In the genomic region with DNA sequence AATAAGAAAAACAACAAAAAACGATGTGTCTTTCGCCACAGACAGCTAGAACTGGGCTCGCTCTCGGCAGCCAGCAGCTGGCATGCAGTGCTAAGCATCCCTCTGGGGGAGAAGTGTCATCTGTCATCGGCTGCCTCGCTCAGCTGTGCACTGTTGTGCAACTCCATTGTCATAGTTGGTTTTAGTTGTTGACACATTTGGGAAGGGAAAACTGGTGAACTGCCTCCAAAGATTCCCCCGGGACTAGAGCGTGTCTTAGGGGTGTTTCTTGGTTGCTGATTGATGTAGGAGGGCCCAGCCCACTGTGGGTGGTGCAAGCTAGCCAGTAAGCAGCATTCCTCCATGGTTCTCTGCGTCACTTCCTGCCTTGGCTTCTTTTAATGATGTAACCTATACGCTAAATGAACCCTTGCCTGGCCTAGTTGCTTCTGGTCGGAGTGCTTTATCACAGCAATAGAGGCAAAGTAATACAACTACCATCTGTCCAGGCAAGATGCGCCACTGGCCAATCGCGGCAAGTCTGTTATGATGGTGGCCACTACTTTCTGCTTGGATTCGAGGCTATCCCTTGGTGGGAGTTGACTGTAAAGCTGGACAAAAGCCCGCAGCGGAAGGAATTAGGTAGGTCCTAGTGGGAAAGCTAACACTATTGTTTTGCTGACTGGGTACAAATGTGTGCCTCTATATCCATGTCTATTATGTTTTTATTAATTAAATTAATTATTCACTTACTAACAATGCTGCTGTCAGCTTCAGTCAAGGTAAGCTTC, we compare ENCODE assay signal across 7 mouse cellular contexts. TPM values are rescaled to one million over a fixed set of nuclear protein-coding genes. Genes with fewer than 3 reads are reported as not detected.
DNase-seq lines count a peak whose midpoint lies in the region; ATAC-seq lines count a peak whose summit lies in the region.

No protein-coding gene starts in this region.

- H3K4me1 ChIP-seq in limb, embryonic 11.5 days (ENCODE audit: control insufficient read depth, insufficient read depth, low read length), result peaks cover 10% of the 10 kb centered on the region

- 74% methylated on average over 17 of the region's 17 CpGs for WGBS in limb, embryonic 11.5 days

- H3K36me3 ChIP-seq in limb, embryonic 11.5 days (ENCODE audit: control insufficient read depth, insufficient read depth, low read length), result no peaks in the 10 kb centered on the region

- H3K27me3 ChIP-seq in limb, embryonic 11.5 days (ENCODE audit: control insufficient read depth, insufficient read depth, low read length), result no peaks in the 10 kb centered on the region

- H3K4me2 ChIP-seq in limb, embryonic 11.5 days (ENCODE audit: low read depth, severe bottlenecking), result no peak overlapping the region

- no peak for ATAC-seq in limb, embryonic 11.5 days (ENCODE audit: insufficient number of reproducible peaks, low FRiP score, low TSS enrichment, low read depth)

- no peak overlapping the region for H3K4me3 ChIP-seq in limb, embryonic 11.5 days (ENCODE audit: low read depth, low read length)

- no peak overlapping the region for H3K9ac ChIP-seq in limb, embryonic 11.5 days (ENCODE audit: low read length)

- H3K27ac ChIP-seq in limb, embryonic 11.5 days (replicated peaks; ENCODE audit: low read depth, low read length), result peak overlapping the region; percentile 22; the same call in 1 of the 2 replicates

- no peaks in the 10 kb centered on the region for H3K9me3 ChIP-seq in limb, embryonic 11.5 days (ENCODE audit: control insufficient read depth, low read length)

- DNase-seq in thymus, postnatal 0 days (ENCODE audit: low spot score), result peak; percentile 62
- no peak for DNase-seq in thymus, postnatal 25 days
- peak; percentile 51 for DNase-seq in embryo, embryonic 11 days
- peak; percentile 66 to 72 for DNase-seq in heart, postnatal 14 days
- DNase-seq in limb, embryonic 11.5 days (ENCODE audit: low spot score), result no peak
- DNase-seq in retina, embryonic 14.5 days (ENCODE audit: low spot score), result peak; percentile 50
- DNase-seq in left cerebral cortex, postnatal 36 days (ENCODE audit: low spot score in 2 of 2), result no peak

- intact Hi-C loops in heart, postnatal 14 days (cut with DNase I), result no loop called here
- intact Hi-C loops in left cerebral cortex, postnatal 36 days (cut with DNase I), result no loop called here

RNA-seq across cellular contexts. Expression of a gene that starts 11.2 kb away (rescaled TPM):
- 421 and 488 TPM in 2 replicates for polyA plus RNA-seq in thymus, postnatal 0 days (2015; fragmentation: Nextera tagmentation; extraction: Ambion mirVana)
- 10 to 100 TPM; 35.5 to 36.1 TPM for total RNA-seq in heart, postnatal 14 days (2021)
- 2.7 and 2.9 TPM in 2 replicates for polyA plus RNA-seq in limb, embryonic 11.5 days (2014; fragmentation: Nextera tagmentation; extraction: Ambion mirVana)
- total RNA-seq in left cerebral cortex, postnatal 36 days (2021), result 1 to 10 TPM; 4.6 to 5.4 TPM

RNA-seq across cellular contexts. Expression of a gene that starts 53.0 kb away (rescaled TPM):
- 0.92 and 0.96 TPM in 2 replicates for polyA plus RNA-seq in thymus, postnatal 0 days (2015; fragmentation: Nextera tagmentation; extraction: Ambion mirVana)
- 1 to 10 TPM; 6.6 TPM for total RNA-seq in heart, postnatal 14 days (2021)
- 0.92 and 0.95 TPM in 2 replicates for polyA plus RNA-seq in limb, embryonic 11.5 days (2014; fragmentation: Nextera tagmentation; extraction: Ambion mirVana)
- under 1 TPM; 0.18 to 0.20 TPM for total RNA-seq in left cerebral cortex, postnatal 36 days (2021)

Comparison
In these comparisons a context has a peak if more than half of its experiments do, and no peak if none do; other contexts are left out.
1. DNase-seq: peak in thymus, postnatal 0 days (single experiment), embryo, embryonic 11 days (single experiment), heart, postnatal 14 days (2 of 2) and retina, embryonic 14.5 days (single experiment); none in thymus, postnatal 25 days (single experiment), limb, embryonic 11.5 days (single experiment) and left cerebral cortex, postnatal 36 days (0 of 2).
2. RNA of a gene that starts 11.2 kb away (total RNA-seq): 35.5 to 36.1 TPM in heart, postnatal 14 days; 4.6 to 5.4 TPM in left cerebral cortex, postnatal 36 days; every median in the first group is over 4 times any median in the second.
3. RNA of a gene that starts 53.0 kb away (total RNA-seq): 6.6 TPM in heart, postnatal 14 days; 0.18 to 0.20 TPM in left cerebral cortex, postnatal 36 days; every median in the first group is over 4 times any median in the second.